Mouse (Mus musculus): ENCODE measurements around the gene Uhmk1.

The Uhmk1 gene

DNA sequence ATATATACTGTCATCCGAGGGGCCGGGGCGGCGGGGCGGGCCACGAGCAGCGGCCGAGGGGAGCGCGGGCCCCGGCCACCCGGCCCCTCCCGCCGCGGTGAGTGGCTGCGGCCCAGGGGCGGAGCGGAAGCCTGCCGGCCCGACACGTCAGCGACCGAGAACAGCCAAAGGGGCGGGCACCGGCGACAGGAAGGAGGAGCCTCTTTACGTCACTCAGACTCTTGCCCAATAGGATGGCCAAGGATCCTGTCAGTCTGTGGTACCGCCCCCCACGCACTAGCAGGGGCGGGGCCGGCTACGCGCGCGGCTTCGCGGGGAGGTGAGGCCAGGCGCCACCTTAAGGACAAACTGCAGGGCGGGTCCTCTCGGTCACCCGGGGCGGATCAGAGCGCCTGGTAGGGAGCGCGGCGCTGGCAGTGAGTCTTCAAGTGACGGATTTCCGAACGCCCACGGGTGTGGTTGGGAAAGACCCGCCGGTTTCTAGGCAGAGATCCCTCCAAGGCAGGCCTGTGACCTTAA, 40.3 kb downstream of the Uhmk1 start, which contains the start of gene Uap1:
Uap1 (minus strand) TSS at position 144 of the 519 bp plus-strand sequence.
- peak; percentile 98 to 99 for DNase-seq

- DNase-seq, result no peak
These were observed 41.0 kb downstream of the Uhmk1 start for GRCm38 (mm10) chr1:170173991-170174813.

DNA sequence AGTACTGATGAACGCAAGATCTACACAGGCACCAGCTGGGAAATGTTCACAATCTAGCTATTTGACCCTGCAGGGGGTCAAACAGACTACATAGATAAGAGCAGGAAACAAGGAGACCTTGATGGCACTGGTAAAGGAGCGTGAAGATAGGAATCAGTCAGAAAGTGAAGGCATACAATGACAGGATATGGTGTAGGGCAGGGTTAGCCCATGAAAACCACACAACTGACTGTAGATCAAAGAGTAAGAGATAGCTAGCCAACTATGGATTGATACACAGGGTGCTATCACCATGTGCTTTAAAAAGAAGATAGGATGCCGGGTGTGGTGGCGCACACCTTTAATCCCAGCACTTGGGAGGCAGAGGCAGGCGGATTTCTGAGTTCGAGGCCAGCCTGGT, 47.4 kb downstream of the Uhmk1 start:
- DNase-seq, result no peak

GRCm38 (mm10) chr1:170164913-170165312, 50.3 kb downstream of the Uhmk1 start:
- no peak for DNase-seq

GRCm38 (mm10) chr1:170164053-170164614, 51.1 kb downstream of the Uhmk1 start:
- DNase-seq, result no peak

DNA sequence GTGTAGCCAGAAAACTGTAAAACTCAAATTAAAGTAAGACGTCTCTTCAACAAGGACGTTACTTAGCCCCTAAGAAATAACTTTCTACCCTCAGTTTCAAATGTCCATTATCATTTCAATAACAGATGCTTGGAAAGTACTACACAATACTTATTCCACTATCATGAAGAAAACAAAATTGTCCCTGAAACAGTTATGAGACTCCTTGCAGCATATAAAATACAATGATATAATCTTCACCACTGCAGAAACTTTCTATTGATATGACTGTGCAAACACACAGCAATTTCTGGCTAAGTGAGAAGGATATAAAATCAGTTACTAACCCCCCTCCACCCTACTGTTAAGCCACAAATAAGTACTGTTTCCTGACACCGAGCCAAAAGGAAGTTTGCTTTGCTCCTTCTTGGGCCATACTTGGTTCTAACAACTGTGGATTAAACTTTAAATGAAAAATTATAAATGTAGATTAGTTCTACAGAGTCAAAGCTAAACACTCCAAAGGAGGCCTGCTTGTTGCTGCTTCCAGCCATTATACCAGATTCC, 51.7 kb downstream of the Uhmk1 start:
- DNase-seq, result no peak

DNA sequence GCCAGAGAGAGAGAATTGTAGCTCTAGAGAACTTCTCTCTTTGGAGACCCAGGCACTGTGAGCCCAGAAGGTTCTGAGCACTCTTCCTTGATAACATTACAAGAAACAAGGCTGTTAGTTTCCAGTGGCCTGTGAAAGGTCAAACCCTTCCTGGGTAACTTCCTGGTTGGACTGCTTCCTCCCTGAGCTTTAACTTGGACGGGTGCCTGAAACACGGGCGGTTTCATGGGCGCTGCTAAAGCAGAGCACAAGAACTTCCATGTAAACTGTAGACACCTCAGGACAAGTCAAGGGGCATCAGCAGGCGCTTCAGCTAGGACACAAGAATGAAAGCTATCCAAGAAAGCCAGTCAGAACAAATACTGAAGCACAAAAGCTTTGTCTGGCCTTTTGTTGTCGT, 53.3 kb downstream of the Uhmk1 start:
- DNase-seq, result no peak

DNA sequence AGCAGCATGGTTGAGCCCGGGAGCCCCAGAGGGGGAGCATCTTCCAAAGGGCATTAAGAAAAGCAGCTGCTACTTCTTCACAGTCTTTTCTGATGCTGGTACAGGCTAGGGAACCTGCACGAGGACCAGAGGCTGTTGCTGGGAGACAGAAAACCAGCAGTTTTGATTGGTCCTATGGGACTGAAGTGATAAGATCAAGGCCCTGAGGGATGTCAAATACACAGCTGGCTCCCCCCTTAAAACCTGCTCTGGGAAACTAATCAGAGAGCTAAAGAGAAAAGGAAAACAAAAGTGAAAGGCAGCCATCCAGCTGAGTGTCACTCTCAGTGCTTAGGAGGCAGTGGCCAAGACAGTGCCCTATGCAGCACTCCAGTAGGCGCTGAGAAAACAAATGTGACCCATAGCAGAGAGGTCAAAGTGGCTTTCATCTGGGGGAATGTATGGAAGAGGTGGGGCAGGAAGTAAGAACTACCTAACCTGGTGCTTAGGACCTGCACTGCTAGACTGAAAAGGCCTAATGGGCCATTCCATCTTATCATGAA, 54.7 kb downstream of the Uhmk1 start:
- no peak for DNase-seq

DNA sequence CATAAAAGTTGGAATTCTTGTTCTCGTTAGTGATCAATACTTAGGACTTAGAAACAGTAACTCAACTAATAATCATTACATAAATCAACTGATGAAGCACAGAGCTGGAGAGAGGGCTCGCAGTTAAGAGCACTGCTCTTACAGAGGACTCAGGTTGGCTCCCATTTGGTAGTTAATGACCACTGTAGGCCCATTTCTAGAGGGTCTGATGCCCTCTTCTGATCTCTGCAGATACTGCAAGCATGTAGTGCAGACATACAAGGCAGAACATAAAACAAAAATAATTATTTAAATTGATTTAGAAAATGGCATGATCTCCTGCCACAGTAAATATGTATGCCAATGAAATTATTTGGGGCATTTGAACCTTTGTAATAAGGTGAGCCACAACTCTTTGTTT, 55.5 kb downstream of the Uhmk1 start:
- no peak for DNase-seq

- DNase-seq, result no peak
These were observed 59.4 kb downstream of the Uhmk1 start for GRCm38 (mm10) chr1:170155761-170156160.

GRCm38 (mm10) chr1:170155298-170155697, 59.9 kb downstream of the Uhmk1 start:
- DNase-seq, result no peak

DNA sequence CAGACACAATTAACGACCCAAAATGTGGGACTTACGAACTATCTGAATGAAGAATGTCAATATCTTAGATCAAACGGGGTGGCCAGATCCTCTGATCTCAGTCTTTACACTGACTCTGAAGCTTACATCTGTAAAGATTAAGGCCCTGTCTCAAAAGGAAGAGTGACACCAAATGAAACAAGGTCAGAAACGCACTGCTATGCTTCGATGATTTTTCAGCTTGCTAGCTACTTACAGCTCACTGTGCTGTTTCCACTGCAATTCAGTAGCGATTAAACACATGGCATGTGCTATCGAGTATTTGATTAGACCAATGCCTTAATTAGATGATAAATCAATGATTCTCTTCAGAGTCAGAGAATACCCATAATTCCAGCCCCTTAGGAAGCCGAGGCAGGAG, 61.2 kb downstream of the Uhmk1 start:
- no peak for DNase-seq

- no peak for DNase-seq
These were observed 62.6 kb downstream of the Uhmk1 start for GRCm38 (mm10) chr1:170152552-170152951.

- no peak for DNase-seq
These were observed 64.3 kb downstream of the Uhmk1 start for GRCm38 (mm10) chr1:170150870-170151269.

GRCm38 (mm10) chr1:170149756-170150155, 65.4 kb downstream of the Uhmk1 start:
- DNase-seq, result no peak

GRCm38 (mm10) chr1:170148536-170148935, 66.7 kb downstream of the Uhmk1 start:
- no peak for DNase-seq

DNA sequence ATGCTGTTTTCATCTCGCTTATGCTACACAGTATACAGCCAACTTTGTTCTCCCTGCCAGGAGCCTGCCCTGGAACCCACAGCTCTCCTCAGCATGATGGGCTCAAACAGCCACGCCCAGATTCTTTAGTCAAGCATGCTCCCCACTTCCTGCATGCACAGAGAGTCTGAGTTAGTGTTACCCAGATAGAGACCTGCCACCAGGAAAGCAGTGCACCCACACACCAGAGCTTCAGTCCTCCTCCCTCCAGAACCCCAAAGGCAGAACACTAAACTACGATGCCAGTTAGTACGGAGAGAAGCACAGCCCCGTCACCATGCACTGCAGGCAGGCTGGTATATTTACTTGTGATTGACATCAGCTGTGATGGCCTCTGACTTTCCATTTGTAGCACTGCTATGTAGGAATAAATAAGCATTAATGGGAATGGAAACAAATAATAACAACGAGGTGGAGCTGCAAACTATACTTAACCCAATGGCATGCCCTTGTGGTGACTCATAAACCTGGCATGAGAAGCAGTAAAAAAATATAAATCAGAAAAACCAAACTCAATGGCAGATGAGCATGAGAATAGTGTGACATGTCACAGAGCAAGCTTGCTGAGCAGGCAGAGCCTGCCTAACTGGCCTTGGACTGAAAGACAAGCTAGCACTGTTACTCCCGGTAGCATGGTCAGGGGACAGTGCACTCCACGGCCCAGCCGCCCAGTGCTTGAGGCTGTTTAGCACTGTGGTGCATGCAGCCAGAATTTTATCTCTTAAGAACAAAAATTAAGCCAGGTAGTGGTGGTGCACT, 67.3 kb downstream of the Uhmk1 start:
- peak in 1 of 2 experiments; percentile 22 for DNase-seq

DNA sequence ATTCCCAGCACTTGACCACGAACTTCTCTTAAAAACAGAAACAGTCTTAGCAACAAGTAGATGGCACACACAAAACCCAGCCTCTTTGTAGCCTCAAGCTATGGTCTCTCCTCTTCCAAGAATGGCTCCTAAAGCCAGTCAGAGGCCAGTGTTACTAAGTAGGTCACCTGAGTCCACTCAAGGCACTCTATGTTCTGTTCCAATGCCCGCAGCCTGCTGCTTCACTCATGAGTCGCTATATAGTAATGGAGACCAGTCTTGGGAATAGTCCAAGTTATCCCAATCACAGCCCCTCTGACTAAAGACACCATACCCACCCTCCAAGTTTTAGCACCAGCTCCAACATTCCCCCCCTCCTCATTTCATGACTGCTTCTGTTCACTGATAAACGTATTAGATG, 69.6 kb downstream of the Uhmk1 start:
- no peak for DNase-seq
